Mouse (Mus musculus) stomach, embryonic 15.5 days (tissue): ENCODE results near the gene Tacr1. TPM values are rescaled to one million over a fixed set of nuclear protein-coding genes. Genes with fewer than 3 reads are reported as not detected.

Experiments
- ATAC-seq: fragments of 200-750 bp; cut with Nextera tagmentation; 2 replicates; pipeline ENCODE4 v1.8.0; 2017; ENCODE audit warnings: low read depth, moderate number of reproducible peaks, moderate TSS enrichment; ENCODE audit not compliant: insufficient read depth, low FRiP score
- H3K27ac ChIP-seq: fragments of 300-500 bp; sonication (generic); 2 replicates; pipeline ENCODE4 v1.5.1; 2015; ENCODE audit warnings: mild to moderate bottlenecking, inconsistent platforms
- H3K27me3 ChIP-seq: fragments of 300-500 bp; sonication (generic); replicated peaks from 2 replicates; pipeline ENCODE4 v1.6.1; 2015; ENCODE audit warnings: inconsistent platforms
- H3K36me3 ChIP-seq: fragments of 300-500 bp; sonication (generic); 2 replicates; pipeline ENCODE4 v1.6.1; 2015; ENCODE audit warnings: inconsistent platforms
- H3K4me1 ChIP-seq: fragments of 300-500 bp; sonication (generic); 2 replicates; pipeline ENCODE4 v1.6.1; 2015; ENCODE audit warnings: inconsistent platforms
- H3K4me2 ChIP-seq: fragments of 300-500 bp; sonication (generic); 2 replicates; pipeline ENCODE4 v1.6.1; 2015; ENCODE audit warnings: mild to moderate bottlenecking, inconsistent platforms
- H3K4me3 ChIP-seq: fragments of 300-500 bp; sonication (generic); replicated peaks from 2 replicates; pipeline ENCODE4 v1.5.1; 2015; ENCODE audit warnings: inconsistent platforms
- H3K9ac ChIP-seq: fragments of 300-500 bp; sonication (generic); 2 replicates; pipeline ENCODE4 v1.6.1; 2015; ENCODE audit warnings: inconsistent platforms
- H3K9me3 ChIP-seq: fragments of 300-500 bp; sonication (generic); 2 replicates; pipeline ENCODE4 v1.6.1; 2016; ENCODE audit warnings: inconsistent platforms
- WGBS: fragments of 180-500 bp; shearing (Covaris S2); methylation state at CpG from one replicate; pipeline ENCODE4 v1.1.7; 2015; 5-methylcytosine and 5-hydroxymethylcytosine counted together
- polyA plus RNA-seq: library from polyadenylated mRNA; unstranded; fragments of >200 nt; fragmentation: Nextera tagmentation; extraction: Ambion mirVana; gene quantifications from 2 replicates; pipeline ENCODE4 v1.2.1, GENCODE M21; 2015

Gene Tacr1
- polyA plus RNA-seq, 1 experiment from 2014 or later = 2.3 TPM

- no peaks in the 10 kb centered on the region for H3K27me3 ChIP-seq
- H3K9ac ChIP-seq = no peak overlapping the region
- no peaks in the 10 kb centered on the region for H3K9me3 ChIP-seq
- H3K4me1 ChIP-seq = no peaks in the 10 kb centered on the region
- ATAC-seq = no peak
- H3K4me3 ChIP-seq = no peak overlapping the region
- no peaks in the 10 kb centered on the region for H3K36me3 ChIP-seq
- H3K27ac ChIP-seq = no peak overlapping the region
- 43% methylated on average over 3 of the region's 3 CpGs for WGBS
- no peak overlapping the region for H3K4me2 ChIP-seq
Observed at GRCm38 (mm10) chr6:82549270-82549669, 147.1 kb downstream of the Tacr1 start.

- Histone ChIP-seq H3K27me3 (no peaks in the 10 kb centered on the region), H3K27ac (no peak overlapping the region), H3K9me3 (no peaks in the 10 kb centered on the region), H3K4me1 (no peaks in the 10 kb centered on the region), H3K4me3 (no peak overlapping the region), H3K4me2 (no peak overlapping the region), H3K36me3 (no peaks in the 10 kb centered on the region), H3K9ac (no peak overlapping the region)
- WGBS = 70% methylated on average over 5 of the region's 5 CpGs
- ATAC-seq = no peak
Observed at GRCm38 (mm10) chr6:82575445-82575844, 173.3 kb downstream of the Tacr1 start.

- no peaks in the 10 kb centered on the region for H3K27me3 ChIP-seq
- H3K36me3 ChIP-seq = no peaks in the 10 kb centered on the region
- no peaks in the 10 kb centered on the region for H3K4me1 ChIP-seq
- H3K4me2 ChIP-seq = no peak overlapping the region
- no peak overlapping the region for H3K27ac ChIP-seq
- no peak overlapping the region for H3K4me3 ChIP-seq
- WGBS = 63% methylated on average over 6 of the region's 6 CpGs
- H3K9ac ChIP-seq = no peak overlapping the region
- ATAC-seq = no peak
- H3K9me3 ChIP-seq = no peaks in the 10 kb centered on the region
Observed at GRCm38 (mm10) chr6:82585396-82585795, 183.3 kb downstream of the Tacr1 start.

GRCm38 (mm10) chr6:82589387-82589786 lies 187.3 kb downstream of the Tacr1 start:
- no peak overlapping the region for H3K4me3 ChIP-seq
- WGBS = 86% methylated on average over 7 of the region's 7 CpGs
- H3K4me1 ChIP-seq = no peaks in the 10 kb centered on the region
- no peaks in the 10 kb centered on the region for H3K36me3 ChIP-seq
- no peak overlapping the region for H3K27ac ChIP-seq
- no peak overlapping the region for H3K4me2 ChIP-seq
- H3K9ac ChIP-seq = no peak overlapping the region
- ATAC-seq = no peak
- H3K9me3 ChIP-seq = no peaks in the 10 kb centered on the region
- H3K27me3 ChIP-seq = no peaks in the 10 kb centered on the region

- H3K4me3 ChIP-seq = no peak overlapping the region
- H3K36me3 ChIP-seq = no peaks in the 10 kb centered on the region
- H3K4me2 ChIP-seq = no peak overlapping the region
- H3K27me3 ChIP-seq = no peaks in the 10 kb centered on the region
- 63% methylated on average over 8 of the region's 8 CpGs for whole genome bisulfite sequencing
- no peak for ATAC-seq
- H3K4me1 ChIP-seq = no peaks in the 10 kb centered on the region
- H3K9me3 ChIP-seq = no peaks in the 10 kb centered on the region
- no peak overlapping the region for H3K9ac ChIP-seq
- no peak overlapping the region for H3K27ac ChIP-seq
Observed at GRCm38 (mm10) chr6:82595461-82596090, 193.4 kb downstream of the Tacr1 start.

GRCm38 (mm10) chr6:82603228-82603627 lies 201.1 kb downstream of the Tacr1 start:
- Histone ChIP-seq H3K27me3 (no peaks in the 10 kb centered on the region), H3K4me3 (no peak overlapping the region), H3K36me3 (no peaks in the 10 kb centered on the region), H3K9me3 (no peaks in the 10 kb centered on the region), H3K4me1 (no peaks in the 10 kb centered on the region), H3K4me2 (no peak overlapping the region), H3K27ac (no peak overlapping the region), H3K9ac (no peak overlapping the region)
- no peak for ATAC-seq
- 82% methylated on average over 9 of the region's 9 CpGs for WGBS

- no peak overlapping the region for H3K4me3 ChIP-seq
- no peaks in the 10 kb centered on the region for H3K4me1 ChIP-seq
- H3K36me3 ChIP-seq = no peaks in the 10 kb centered on the region
- no peaks in the 10 kb centered on the region for H3K27me3 ChIP-seq
- 39% methylated on average over 2 of the region's 2 CpGs for WGBS
- no peak overlapping the region for H3K27ac ChIP-seq
- no peaks in the 10 kb centered on the region for H3K9me3 ChIP-seq
- H3K9ac ChIP-seq = no peak overlapping the region
- no peak overlapping the region for H3K4me2 ChIP-seq
- no peak for ATAC-seq
Observed at GRCm38 (mm10) chr6:82603665-82604064, 201.5 kb downstream of the Tacr1 start.

- ATAC-seq = no peak
- H3K27me3 ChIP-seq = no peaks in the 10 kb centered on the region
- no peak overlapping the region for H3K4me3 ChIP-seq
- no peaks in the 10 kb centered on the region for H3K36me3 ChIP-seq
- no peaks in the 10 kb centered on the region for H3K4me1 ChIP-seq
- no peak overlapping the region for H3K9ac ChIP-seq
- H3K27ac ChIP-seq = no peak overlapping the region
- no peaks in the 10 kb centered on the region for H3K9me3 ChIP-seq
- 66% methylated on average over 8 of the region's 8 CpGs for WGBS
- H3K4me2 ChIP-seq = no peak overlapping the region
Observed at GRCm38 (mm10) chr6:82604791-82605190, 202.7 kb downstream of the Tacr1 start.

GRCm38 (mm10) chr6:82608756-82609155 lies 206.6 kb downstream of the Tacr1 start:
- Histone ChIP-seq H3K4me1 (no peaks in the 10 kb centered on the region), H3K4me3 (no peak overlapping the region), H3K36me3 (no peaks in the 10 kb centered on the region), H3K9me3 (no peaks in the 10 kb centered on the region), H3K4me2 (no peak overlapping the region), H3K9ac (no peak overlapping the region), H3K27ac (no peak overlapping the region), H3K27me3 (no peaks in the 10 kb centered on the region)
- ATAC-seq = no peak
- 94% methylated on average over 4 of the region's 4 CpGs for WGBS

GRCm38 (mm10) chr6:82609339-82609926 lies 207.3 kb downstream of the Tacr1 start:
- no peak for ATAC-seq
- no peaks in the 10 kb centered on the region for H3K9me3 ChIP-seq
- WGBS = 78% methylated on average over 7 of the region's 7 CpGs
- no peak overlapping the region for H3K4me2 ChIP-seq
- no peak overlapping the region for H3K4me3 ChIP-seq
- H3K9ac ChIP-seq = no peak overlapping the region
- no peak overlapping the region for H3K27ac ChIP-seq
- H3K36me3 ChIP-seq = no peaks in the 10 kb centered on the region
- no peaks in the 10 kb centered on the region for H3K4me1 ChIP-seq
- H3K27me3 ChIP-seq = no peaks in the 10 kb centered on the region
